Mouse (Mus musculus): ENCODE measurements around the gene Rcl1.

- no peak for TF ChIP-seq CTCF (IDR thresholded peaks at IDR 0.05; ENCODE audit: control insufficient read depth, insufficient read depth, low read length)
- TF ChIP-seq POLR2A (IDR thresholded peaks at IDR 0.05; ENCODE audit: borderline replicate concordance, control insufficient read depth, low read depth, low read length), result no peak
Observed at GRCm38 (mm10) chr19:29120311-29120710, 19.1 kb downstream of the Rcl1 start.
